Mouse (Mus musculus): ENCODE measurements at regions not wholly inside any gene's neighbourhood (a gene's known extent, or its start where the extent isn't known, plus 50 kb on each side); places are given as distances from the start of the nearest gene placed in this dataset.

DNA sequence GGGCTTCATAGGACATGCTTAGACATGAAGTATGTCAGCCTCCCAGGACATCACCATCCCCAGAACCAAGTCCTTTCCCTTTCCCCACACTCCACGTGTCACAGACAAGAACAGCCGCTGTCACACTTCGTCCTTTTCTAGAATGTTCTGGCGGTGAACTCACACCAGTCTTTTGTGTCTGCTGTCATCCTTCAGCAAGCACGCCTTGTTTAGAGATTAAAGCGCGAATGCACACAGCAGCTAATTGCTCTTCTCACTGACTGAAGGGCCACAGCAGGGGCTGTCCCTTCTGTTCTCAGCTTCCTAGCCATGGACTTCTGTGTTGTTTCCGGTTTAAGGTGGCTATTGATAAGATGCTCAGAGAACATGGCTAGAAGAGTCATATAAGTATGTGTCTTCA lies 57.5 kb upstream of the 4930470P17Rik start:
- no peak for TF ChIP-seq CTCF (IDR thresholded peaks at IDR 0.05; ENCODE audit: insufficient read depth, low read depth, low read length)
- TF ChIP-seq POLR2A (IDR thresholded peaks at IDR 0.05; ENCODE audit: insufficient read depth, low read depth, low read length) = no peak
